Mouse (Mus musculus): ENCODE measurements around the gene Iqgap2.

Gene Iqgap2

GRCm38 (mm10) chr13:95777237-95777636, 114.5 kb downstream of the Iqgap2 start:
- DNase-seq = peak; percentile 49 to 54

- DNase-seq = no peak
Observed at GRCm38 (mm10) chr13:95774966-95775696, 116.6 kb downstream of the Iqgap2 start.

GRCm38 (mm10) chr13:95765017-95765416, 126.7 kb downstream of the Iqgap2 start:
- DNase-seq = peak; percentile 54 to 61

GRCm38 (mm10) chr13:95763876-95764517, 127.7 kb downstream of the Iqgap2 start:
- no peak for DNase-seq

- no peak for DNase-seq
Observed at GRCm38 (mm10) chr13:95759810-95760209, 131.9 kb downstream of the Iqgap2 start.

- DNase-seq = no peak
Observed at GRCm38 (mm10) chr13:95754285-95754684, 137.4 kb downstream of the Iqgap2 start.

- DNase-seq = no peak
Observed at GRCm38 (mm10) chr13:95752386-95752785, 139.3 kb downstream of the Iqgap2 start.

GRCm38 (mm10) chr13:95747541-95747940, 144.2 kb downstream of the Iqgap2 start:
- DNase-seq = no peak

- no peak for DNase-seq
Observed at GRCm38 (mm10) chr13:95747101-95747500, 144.6 kb downstream of the Iqgap2 start.

- DNase-seq = peak; percentile 66 to 68
Observed at GRCm38 (mm10) chr13:95746509-95746908, 145.2 kb downstream of the Iqgap2 start.

GRCm38 (mm10) chr13:95745451-95745850, 146.3 kb downstream of the Iqgap2 start:
- DNase-seq = no peak

GRCm38 (mm10) chr13:95742881-95743466, 148.7 kb downstream of the Iqgap2 start:
- DNase-seq = no peak

GRCm38 (mm10) chr13:95741813-95742689, 149.7 kb downstream of the Iqgap2 start:
- no peak for DNase-seq

GRCm38 (mm10) chr13:95739651-95740050, 152.1 kb downstream of the Iqgap2 start:
- DNase-seq = no peak

- DNase-seq = no peak
Observed at GRCm38 (mm10) chr13:95730491-95730890, 161.2 kb downstream of the Iqgap2 start.

GRCm38 (mm10) chr13:95719320-95720232, 172.1 kb downstream of the Iqgap2 start:
- DNase-seq = peak; percentile 36 to 45

GRCm38 (mm10) chr13:95715356-95715755, 176.4 kb downstream of the Iqgap2 start:
- no peak for DNase-seq

- DNase-seq = no peak
Observed at GRCm38 (mm10) chr13:95714271-95714975, 177.3 kb downstream of the Iqgap2 start.

- no peak for DNase-seq
Observed at GRCm38 (mm10) chr13:95712570-95713268, 179.0 kb downstream of the Iqgap2 start.

GRCm38 (mm10) chr13:95712054-95712453, 179.7 kb downstream of the Iqgap2 start:
- DNase-seq = no peak

GRCm38 (mm10) chr13:95705589-95705988, 186.1 kb downstream of the Iqgap2 start:
- no peak for DNase-seq

Data from thymus, postnatal 36 days (tissue).